Mouse (Mus musculus) limb, embryonic 12.5 days (tissue): ENCODE data around the gene Dnase1l2. TPM values are rescaled to one million over a fixed set of nuclear protein-coding genes. Genes with fewer than 3 reads are reported as not detected.

Source experiments
- ATAC-seq: fragments of 200-750 bp; cut with Nextera tagmentation; 2 replicates; pipeline ENCODE4 v1.8.0; 2017; ENCODE audit warnings: low read depth, moderate TSS enrichment; ENCODE audit not compliant: insufficient number of reproducible peaks, insufficient read depth, low FRiP score, low TSS enrichment
- H3K27ac ChIP-seq: fragments of 300-500 bp; sonication (generic); 2 replicates; pipeline ENCODE4 v1.5.1; 2016; ENCODE audit warnings: mild to moderate bottlenecking, moderate library complexity
- H3K27me3 ChIP-seq: fragments of 300-500 bp; sonication (generic); 2 replicates; pipeline ENCODE4 v1.6.1; 2016; ENCODE audit warnings: mild to moderate bottlenecking, moderate library complexity
- H3K36me3 ChIP-seq: fragments of 300-500 bp; sonication (generic); 2 replicates; pipeline ENCODE4 v1.6.1; 2016; ENCODE audit warnings: mild to moderate bottlenecking, moderate library complexity
- H3K4me1 ChIP-seq: fragments of 300-500 bp; sonication (generic); replicated peaks from 2 replicates; pipeline ENCODE4 v1.6.1; 2016
- H3K4me2 ChIP-seq: fragments of 300-500 bp; sonication (generic); 2 replicates; pipeline ENCODE4 v1.6.1; 2016; ENCODE audit warnings: mild to moderate bottlenecking, moderate library complexity
- H3K4me3 ChIP-seq: fragments of 300-500 bp; sonication (generic); replicated peaks from 2 replicates; pipeline ENCODE4 v1.5.1; 2016; ENCODE audit warnings: mild to moderate bottlenecking
- H3K9ac ChIP-seq: fragments of 300-500 bp; sonication (generic); replicated peaks from 2 replicates; pipeline ENCODE4 v1.6.1; 2016; ENCODE audit warnings: mild to moderate bottlenecking, moderate library complexity
- H3K9me3 ChIP-seq: fragments of 300-500 bp; sonication (generic); 2 replicates; pipeline ENCODE4 v1.6.1; 2016; ENCODE audit warnings: mild to moderate bottlenecking, moderate library complexity
- WGBS: fragments of 180-500 bp; shearing (Covaris S2); methylation state at CpG from one replicate; pipeline ENCODE4 v1.1.7; 2016; 5-methylcytosine and 5-hydroxymethylcytosine counted together
- polyA plus RNA-seq: library from polyadenylated mRNA; unstranded; fragments of >200 nt; fragmentation: Nextera tagmentation; extraction: Ambion mirVana; gene quantifications from 2 replicates; pipeline ENCODE4 v1.2.1, GENCODE M21; 2016

The Dnase1l2 gene
- polyA plus RNA-seq, 1 experiment from 2014 or later: 3.4 TPM

- ATAC-seq: no peak
- 79% methylated on average over 3 of the region's 3 CpGs for WGBS
- no peak overlapping the region for H3K4me2 ChIP-seq
- no peaks in the 10 kb centered on the region for H3K9me3 ChIP-seq
- H3K27ac ChIP-seq: no peak overlapping the region
- no peak overlapping the region for H3K4me3 ChIP-seq
- no peak overlapping the region for H3K9ac ChIP-seq
- 0 out of 2 replicates have a peak, but pooled peaks cover 5% of the 10 kb centered on the region for H3K36me3 ChIP-seq
- H3K4me1 ChIP-seq: no peaks in the 10 kb centered on the region
- no peaks in the 10 kb centered on the region for H3K27me3 ChIP-seq
Observed at GRCm38 (mm10) chr17:24402371-24402770, 40.5 kb downstream of the Dnase1l2 start.

- Histone ChIP-seq H3K27ac (no peak overlapping the region), H3K27me3 (no peaks in the 10 kb centered on the region; the same call in 1 of the 2 replicates), H3K9me3 (no peaks in the 10 kb centered on the region), H3K4me3 (no peak overlapping the region), H3K4me2 (no peak overlapping the region), H3K9ac (no peak overlapping the region), H3K4me1 (no peaks in the 10 kb centered on the region), H3K36me3 (0 out of 2 replicates have a peak, but pooled peaks cover 2% of the 10 kb centered on the region)
- WGBS: 85% methylated on average over 7 of the region's 7 CpGs
- no peak for ATAC-seq
Observed at GRCm38 (mm10) chr17:24394456-24394855, 48.4 kb downstream of the Dnase1l2 start.

- no peaks in the 10 kb centered on the region for H3K4me1 ChIP-seq
- 18% methylated on average over 4 of the region's 4 CpGs for WGBS
- H3K9me3 ChIP-seq: no peaks in the 10 kb centered on the region
- no peak overlapping the region for H3K9ac ChIP-seq
- 0 out of 2 replicates have a peak, but pooled peaks cover 2% of the 10 kb centered on the region for H3K36me3 ChIP-seq
- H3K4me2 ChIP-seq: no peak overlapping the region
- ATAC-seq: no peak
- no peak overlapping the region for H3K27ac ChIP-seq
- H3K27me3 ChIP-seq: peaks cover 4% of the 10 kb centered on the region; the same call in 1 of the 2 replicates
- H3K4me3 ChIP-seq: no peak overlapping the region
Observed at GRCm38 (mm10) chr17:24393527-24393926, 49.4 kb downstream of the Dnase1l2 start.

- WGBS: 62% methylated on average over 8 of the region's 8 CpGs
- peaks cover 5% of the 10 kb centered on the region; the same call in 1 of the 2 replicates for H3K27me3 ChIP-seq
Observed at GRCm38 (mm10) chr17:24391149-24391548, 51.8 kb downstream of the Dnase1l2 start.

More at GRCm38 (mm10) chr17:24391149-24391548, 51.8 kb downstream of the Dnase1l2 start:
- Histone ChIP-seq H3K27ac (no peak overlapping the region), H3K4me2 (no peak overlapping the region), H3K9me3 (no peaks in the 10 kb centered on the region), H3K4me1 (no peaks in the 10 kb centered on the region), H3K36me3 (0 out of 2 replicates have a peak, but pooled peaks cover 2% of the 10 kb centered on the region), H3K4me3 (no peak overlapping the region), H3K9ac (no peak overlapping the region)
- ATAC-seq: no peak

Other genes with a start within 250 kb of the Dnase1l2 start
- 6.7 and 9.9 TPM in 2 replicates for gene Tbc1d24, start 237.5 kb downstream of the Dnase1l2 start, polyA plus RNA-seq
- 19.5 and 19.8 TPM in 2 replicates for gene Ntn3, start 233.6 kb downstream of the Dnase1l2 start, polyA plus RNA-seq
- gene Tedc2, start 222.3 kb downstream of the Dnase1l2 start, polyA plus RNA-seq: 18.3 and 20.2 TPM in 2 replicates
- gene Ccnf, start 191.6 kb downstream of the Dnase1l2 start, polyA plus RNA-seq: 90.7 and 92.7 TPM in 2 replicates
- gene Abca17, start 92.0 kb downstream of the Dnase1l2 start, polyA plus RNA-seq: 0.08 TPM in 1 of 2 replicates, not detected in the other
- gene Abca3, start 91.2 kb downstream of the Dnase1l2 start, polyA plus RNA-seq: 4.7 and 4.8 TPM in 2 replicates
- 362 and 373 TPM in 2 replicates for gene Rnps1, start 28.5 kb downstream of the Dnase1l2 start, polyA plus RNA-seq
- gene Eci1, start 16.5 kb downstream of the Dnase1l2 start, polyA plus RNA-seq: 95.6 and 102 TPM in 2 replicates
- gene E4f1, start 27.2 kb upstream of the Dnase1l2 start, polyA plus RNA-seq: 37.2 and 45.6 TPM in 2 replicates
- gene Pgp, start 27.3 kb upstream of the Dnase1l2 start, polyA plus RNA-seq: 54.9 and 56.6 TPM in 2 replicates
- not detected in 2 replicates for gene Bricd5, start 30.8 kb upstream of the Dnase1l2 start, polyA plus RNA-seq
- 34.7 and 35.5 TPM in 2 replicates for gene Mlst8, start 36.0 kb upstream of the Dnase1l2 start, polyA plus RNA-seq
- gene Caskin1, start 45.5 kb upstream of the Dnase1l2 start, polyA plus RNA-seq: 6.1 and 6.5 TPM in 2 replicates
- 97.4 and 101 TPM in 2 replicates for gene Traf7, start 84.8 kb upstream of the Dnase1l2 start, polyA plus RNA-seq
- gene Rab26, start 91.1 kb upstream of the Dnase1l2 start, polyA plus RNA-seq: 3.2 and 4.0 TPM in 2 replicates
- gene Pkd1, start 106.7 kb upstream of the Dnase1l2 start, polyA plus RNA-seq: 23.2 and 32.2 TPM in 2 replicates
- 68.6 and 77.7 TPM in 2 replicates for gene Tsc2, start 189.5 kb upstream of the Dnase1l2 start, polyA plus RNA-seq
- 23.3 and 24.9 TPM in 2 replicates for gene Nthl1, start 189.6 kb upstream of the Dnase1l2 start, polyA plus RNA-seq
- 58.9 and 59.3 TPM in 2 replicates for gene Slc9a3r2, start 207.2 kb upstream of the Dnase1l2 start, polyA plus RNA-seq
- gene Npw, start 215.4 kb upstream of the Dnase1l2 start, polyA plus RNA-seq: 0.49 and 1.3 TPM in 2 replicates
- 24.5 and 28.4 TPM in 2 replicates for gene Zfp598, start 226.6 kb upstream of the Dnase1l2 start, polyA plus RNA-seq
- gene Syngr3, start 246.8 kb upstream of the Dnase1l2 start, polyA plus RNA-seq: 7.5 and 8.2 TPM in 2 replicates